In genomic region chr10:59310124-59310523, GRCm38 (mm10) we compare ENCODE assay signal across 17 mouse cellular contexts. TPM values are rescaled to one million over a fixed set of nuclear protein-coding genes. Genes with fewer than 3 reads are reported as not detected.
DNase-seq lines count a peak whose midpoint lies in the region; ATAC-seq and TF ChIP-seq lines count a peak whose summit lies in the region.
"Had no signal": no experiment of that assay in that cellular context is flagged by ENCODE, and none has a peak within 500 bp of the region (broad histone marks: within the 10 kb centered on the region; RNA-seq: fewer than 3 reads in every experiment).

No protein-coding gene starts in this region.

- no peak for TF ChIP-seq CTCF in heart, postnatal 0 days (IDR thresholded peaks at IDR 0.05; ENCODE audit: low read depth)
- TF ChIP-seq CTCF in liver, postnatal 0 days (IDR thresholded peaks at IDR 0.05; ENCODE audit: low read depth), result no peak

- no peaks in the 10 kb centered on the region for H3K9me3 ChIP-seq in heart, postnatal 0 days (replicated peaks; ENCODE audit: control insufficient read depth, low read length)
- no peaks in the 10 kb centered on the region for H3K9me3 ChIP-seq in liver, postnatal 0 days (ENCODE audit: low read length)
- H3K9me3 ChIP-seq: forebrain, embryonic 13.5 days; liver, embryonic 13.5 days had no signal

- ATAC-seq in heart, postnatal 0 days (ENCODE audit: insufficient read depth, low read depth), result no peak
- ATAC-seq in liver, postnatal 0 days, result no peak
- ATAC-seq in common myeloid progenitor, adult 5-6 weeks (replicated peaks; ENCODE audit: low read depth, poor library complexity, severe bottlenecking), result peak; percentile 76
- ATAC-seq: forebrain, embryonic 13.5 days had no signal

- no peaks in the 10 kb centered on the region for H3K27me3 ChIP-seq in heart, postnatal 0 days (ENCODE audit: control insufficient read depth, insufficient read depth, low read length)
- no peaks in the 10 kb centered on the region for H3K27me3 ChIP-seq in liver, postnatal 0 days (ENCODE audit: insufficient read depth, low read length)
- H3K27me3 ChIP-seq: CH12.LX; forebrain, embryonic 13.5 days; hindbrain, embryonic 13.5 days; liver, embryonic 13.5 days had no signal

- H3K9ac ChIP-seq in heart, postnatal 0 days (replicated peaks; ENCODE audit: low read depth, low read length), result no peak overlapping the region
- H3K9ac ChIP-seq in liver, postnatal 0 days (replicated peaks), result no peak overlapping the region
- H3K9ac ChIP-seq: forebrain, embryonic 13.5 days; hindbrain, embryonic 13.5 days; liver, embryonic 13.5 days had no signal

- DNase-seq in heart, postnatal 0 days (ENCODE audit: low spot score), result no peak
- no peak for DNase-seq in heart, adult 9 months (ENCODE audit: low spot score in 2 of 2)
- DNase-seq in liver, postnatal 0 days, result no peak
- DNase-seq in liver, result no peak
- DNase-seq in 416B (ENCODE audit: low read depth), result peak; percentile 86
- DNase-seq in cerebellum, postnatal 25 days, result no peak
- DNase-seq: adrenal gland, postnatal 25 days; cerebellum, adult 9-10 months; embryo, embryonic 11 days; liver, embryonic 13.5 days; right cerebral cortex, adult 18-20 months; thymus, postnatal 25 days had no signal

- no peaks in the 10 kb centered on the region for H3K36me3 ChIP-seq in heart, postnatal 0 days (replicated peaks; ENCODE audit: control insufficient read depth, insufficient read depth, low read length)
- H3K36me3 ChIP-seq in liver, postnatal 0 days (replicated peaks; ENCODE audit: insufficient read depth, low read length), result no peaks in the 10 kb centered on the region
- H3K36me3 ChIP-seq: hindbrain, embryonic 13.5 days; liver, embryonic 13.5 days had no signal

- no peak overlapping the region for H3K4me3 ChIP-seq in heart, postnatal 0 days (ENCODE audit: low read depth, low read length)
- no peak overlapping the region for H3K4me3 ChIP-seq in liver, postnatal 0 days (ENCODE audit: low read depth, low read length)
- H3K4me3 ChIP-seq: forebrain, embryonic 13.5 days; hindbrain, embryonic 13.5 days; liver, embryonic 13.5 days had no signal

- peaks cover 19% of the 10 kb centered on the region for H3K4me1 ChIP-seq in heart, postnatal 0 days (ENCODE audit: control insufficient read depth, insufficient read depth)
- peaks cover 2% of the 10 kb centered on the region; the same call in 1 of the 2 replicates for H3K4me1 ChIP-seq in liver, postnatal 0 days (ENCODE audit: insufficient read depth)
- H3K4me1 ChIP-seq: forebrain, embryonic 13.5 days; hindbrain, embryonic 13.5 days; liver, embryonic 13.5 days had no signal

- WGBS in heart, postnatal 0 days, result 19% methylated on average over 2 of the region's 2 CpGs
- 22% methylated on average over 2 of the region's 2 CpGs for WGBS in liver, postnatal 0 days (ENCODE audit: insufficient replicate concordance)

- H3K4me2 ChIP-seq in heart, postnatal 0 days (ENCODE audit: low read depth, low read length), result no peak overlapping the region
- no peak overlapping the region for H3K4me2 ChIP-seq in liver, postnatal 0 days (ENCODE audit: low read depth, low read length)
- H3K4me2 ChIP-seq: forebrain, embryonic 13.5 days; hindbrain, embryonic 13.5 days; liver, embryonic 13.5 days; midbrain, embryonic 11.5 days had no signal

- H3K27ac ChIP-seq in heart, postnatal 0 days (ENCODE audit: low read depth), result peak overlapping the region; percentile 33; the same call in 1 of the 2 replicates
- 0 out of 2 replicates have a peak overlapping the region, but pooled peaks have one; percentile 29 for H3K27ac ChIP-seq in liver, postnatal 0 days (ENCODE audit: low read depth)
- H3K27ac ChIP-seq: forebrain, embryonic 13.5 days; hindbrain, embryonic 13.5 days; liver, embryonic 13.5 days had no signal

- no peak for TF ChIP-seq EP300 in heart, postnatal 0 days (IDR thresholded peaks at IDR 0.05; ENCODE audit: low read depth)
- TF ChIP-seq EP300 in liver, postnatal 0 days (IDR thresholded peaks at IDR 0.05; ENCODE audit: low read depth), result no peak

RNA-seq across cellular contexts. Expression of gene P4ha1, which starts 13.0 kb away (rescaled TPM):
- 26.0 and 28.4 TPM in 2 replicates for total RNA-seq in heart, postnatal 0 days (2014; rRNA removed; ENCODE audit: low replicate concordance)
- 13.8 and 18.7 TPM in 2 replicates for polyA plus RNA-seq in heart, postnatal 0 days (2015; fragmentation: Nextera tagmentation; extraction: Ambion mirVana)
- 5.3 and 6.4 TPM in 2 replicates for polyA plus RNA-seq in liver, postnatal 0 days (2015; fragmentation: Nextera tagmentation; extraction: Ambion mirVana)
- total RNA-seq in common myeloid progenitor, adult 5-6 weeks (2017), result 26.2 and 28.9 TPM in 2 replicates
